Mouse (Mus musculus) thymus, postnatal 0 days (tissue): Measurements from ENCODE around the gene Rps26. TPM values are rescaled to one million over a fixed set of nuclear protein-coding genes. Genes with fewer than 3 reads are reported as not detected.
"Not testable (repeated sequence)": the region's sequence is repeated elsewhere in the genome, so short reads cannot be mapped to it uniquely, and the experiment has no call there.

Experiments used
- DNase-seq: peaks from one replicate; pipeline ENCODE4 v3.0.0-alpha.2; 2015; ENCODE audit warnings: low spot score
- polyA plus RNA-seq: library from polyadenylated mRNA; unstranded; fragments of >200 nt; fragmentation: Nextera tagmentation; extraction: Ambion mirVana; gene quantifications from 2 replicates; pipeline ENCODE4 v1.2.1, GENCODE M21; 2015

Rps26 gene
- polyA plus RNA-seq, 1 experiment from 2014 or later, result 1,143 TPM

GRCm38 (mm10) chr10:128641871-128642270 lies 15.3 kb upstream of the Rps26 start:
- no peak for DNase-seq

GRCm38 (mm10) chr10:128640891-128641290 lies 14.3 kb upstream of the Rps26 start:
- no peak for DNase-seq

- DNase-seq, result no peak
Measured at GRCm38 (mm10) chr10:128639999-128640398, 13.5 kb upstream of the Rps26 start.

GRCm38 (mm10) chr10:128637011-128637410 lies 10.5 kb upstream of the Rps26 start:
- DNase-seq, result peak; percentile 83

- DNase-seq, result peak; percentile 55
Measured at GRCm38 (mm10) chr10:128636561-128636960, 10.0 kb upstream of the Rps26 start.

- DNase-seq, result no peak
Measured at GRCm38 (mm10) chr10:128635697-128636096, 9.2 kb upstream of the Rps26 start.

GRCm38 (mm10) chr10:128631571-128631970 lies 5.0 kb upstream of the Rps26 start:
- no peak for DNase-seq

- DNase-seq, result not testable (repeated sequence)
Measured at GRCm38 (mm10) chr10:128630306-128630705, 3.8 kb upstream of the Rps26 start.

- DNase-seq, result no peak
Measured at GRCm38 (mm10) chr10:128629746-128630145, 3.2 kb upstream of the Rps26 start.

- DNase-seq, result no peak
Measured at GRCm38 (mm10) chr10:128627398-128628317, 1.1 kb upstream of the Rps26 start.

- no peak for DNase-seq
Measured at GRCm38 (mm10) chr10:128625287-128625894, 1.2 kb downstream of the Rps26 start.

- not testable (repeated sequence) for DNase-seq
Measured at GRCm38 (mm10) chr10:128623106-128623613, 3.4 kb downstream of the Rps26 start.

GRCm38 (mm10) chr10:128622702-128623101 lies 3.8 kb downstream of the Rps26 start:
- no peak for DNase-seq

- no peak for DNase-seq
Measured at GRCm38 (mm10) chr10:128621986-128622520, 4.5 kb downstream of the Rps26 start.

- DNase-seq, result no peak
Measured at GRCm38 (mm10) chr10:128620241-128620640, 6.3 kb downstream of the Rps26 start.

- not testable (repeated sequence) for DNase-seq
Measured at GRCm38 (mm10) chr10:128619148-128619547, 7.4 kb downstream of the Rps26 start.

GRCm38 (mm10) chr10:128618570-128618969 lies 8.0 kb downstream of the Rps26 start:
- DNase-seq, result no peak

GRCm38 (mm10) chr10:128615798-128616448 lies 10.6 kb downstream of the Rps26 start:
- DNase-seq, result not testable (repeated sequence)

- DNase-seq, result no peak
Measured at GRCm38 (mm10) chr10:128614934-128615333, 11.6 kb downstream of the Rps26 start.

GRCm38 (mm10) chr10:128613820-128614219 lies 12.7 kb downstream of the Rps26 start:
- DNase-seq, result not testable (repeated sequence)

- no peak for DNase-seq
Measured at GRCm38 (mm10) chr10:128613154-128613440, 13.4 kb downstream of the Rps26 start.
